Mouse (Mus musculus): ENCODE data around the gene Dlg1. TPM values are rescaled to one million over a fixed set of nuclear protein-coding genes. Genes with fewer than 3 reads are reported as not detected.

The Dlg1 gene
- 14.4 and 15.1 TPM in 2 replicates for polyA plus RNA-seq (2015; fragmentation: Nextera tagmentation; extraction: Ambion mirVana)

- Histone ChIP-seq H3K4me3 (peak within 1 kb of the TSS; percentile 99), H3K9ac (peak within 1 kb of the TSS; percentile 78), H3K27ac (replicated peaks) (peak within 1 kb of the TSS; percentile 83), H3K4me2 (peak within 1 kb of the TSS; percentile 74), H3K36me3 (no peaks in the 10 kb centered on the region), H3K27me3 (0 out of 2 replicates have a peak, but pooled peaks cover 9% of the 10 kb centered on the region), H3K9me3 (no peaks in the 10 kb centered on the region), H3K4me1 (replicated peaks) (peaks cover 20% of the 10 kb centered on the region)
- peak; percentile 94 for ATAC-seq (ENCODE audit: low FRiP score, low read depth)
- WGBS: 1% methylated on average over 68 of the region's 95 CpGs
Measured at GRCm38 (mm10) chr16:31663379-31664286, at the start of gene Dlg1. Gene Dlg1, plus strand, starts transcription at chr16:31663443.

GRCm38 (mm10) chr16:31616382-31616781, 46.9 kb upstream of the Dlg1 start:
- Histone ChIP-seq H3K4me1 (replicated peaks) (peaks cover 8% of the 10 kb centered on the region), H3K27me3 (no peaks in the 10 kb centered on the region), H3K9me3 (no peaks in the 10 kb centered on the region), H3K4me3 (no peak overlapping the region), H3K36me3 (no peaks in the 10 kb centered on the region), H3K9ac (no peak overlapping the region), H3K4me2 (no peak overlapping the region), H3K27ac (replicated peaks) (no peak overlapping the region)
- no peak for ATAC-seq (ENCODE audit: low FRiP score, low read depth)
- 92% methylated on average over 2 of the region's 2 CpGs for WGBS

- H3K4me2 ChIP-seq: no peak overlapping the region
- H3K36me3 ChIP-seq: no peaks in the 10 kb centered on the region
- H3K9ac ChIP-seq: no peak overlapping the region
- no peak for ATAC-seq (ENCODE audit: low FRiP score, low read depth)
- no peaks in the 10 kb centered on the region for H3K9me3 ChIP-seq
- no peak overlapping the region for H3K4me3 ChIP-seq
- H3K27ac ChIP-seq (replicated peaks): no peak overlapping the region
- H3K27me3 ChIP-seq: no peaks in the 10 kb centered on the region
- peaks cover 8% of the 10 kb centered on the region for H3K4me1 ChIP-seq (replicated peaks)
Measured at GRCm38 (mm10) chr16:31617128-31617527, 46.1 kb upstream of the Dlg1 start.

GRCm38 (mm10) chr16:31617823-31618371, 45.3 kb upstream of the Dlg1 start:
- H3K9ac ChIP-seq: no peak overlapping the region
- 16% methylated on average over 10 of the region's 10 CpGs for WGBS
- peak overlapping the region; percentile 35 for H3K4me2 ChIP-seq
- H3K4me3 ChIP-seq: no peak overlapping the region
- no peaks in the 10 kb centered on the region for H3K36me3 ChIP-seq
- ATAC-seq (ENCODE audit: low FRiP score, low read depth): peak; percentile 71; the same call in 1 of the 2 replicates
- H3K27me3 ChIP-seq: no peaks in the 10 kb centered on the region
- H3K27ac ChIP-seq (replicated peaks): peak overlapping the region; percentile 21; the same call in 1 of the 2 replicates
- H3K4me1 ChIP-seq (replicated peaks): peaks cover 8% of the 10 kb centered on the region
- no peaks in the 10 kb centered on the region for H3K9me3 ChIP-seq

GRCm38 (mm10) chr16:31618671-31619070, 44.6 kb upstream of the Dlg1 start:
- WGBS: 72% methylated on average over 9 of the region's 9 CpGs
- Histone ChIP-seq H3K4me1 (replicated peaks) (peaks cover 8% of the 10 kb centered on the region), H3K9ac (no peak overlapping the region), H3K27me3 (no peaks in the 10 kb centered on the region), H3K27ac (replicated peaks) (no peak overlapping the region), H3K4me2 (no peak overlapping the region), H3K4me3 (no peak overlapping the region), H3K36me3 (no peaks in the 10 kb centered on the region), H3K9me3 (no peaks in the 10 kb centered on the region)
- ATAC-seq (ENCODE audit: low FRiP score, low read depth): no peak

GRCm38 (mm10) chr16:31619675-31620335, 43.4 kb upstream of the Dlg1 start:
- Histone ChIP-seq H3K4me3 (no peak overlapping the region), H3K9ac (no peak overlapping the region), H3K4me2 (no peak overlapping the region), H3K9me3 (no peaks in the 10 kb centered on the region), H3K4me1 (replicated peaks) (peaks cover 8% of the 10 kb centered on the region), H3K27me3 (no peaks in the 10 kb centered on the region), H3K36me3 (no peaks in the 10 kb centered on the region), H3K27ac (replicated peaks) (no peak overlapping the region)
- no peak for ATAC-seq (ENCODE audit: low FRiP score, low read depth)
- 81% methylated on average over 6 of the region's 6 CpGs for WGBS

- Histone ChIP-seq H3K4me3 (no peak overlapping the region), H3K36me3 (no peaks in the 10 kb centered on the region), H3K4me1 (replicated peaks) (peaks cover 8% of the 10 kb centered on the region), H3K27me3 (no peaks in the 10 kb centered on the region), H3K9me3 (no peaks in the 10 kb centered on the region), H3K4me2 (no peak overlapping the region), H3K27ac (replicated peaks) (no peak overlapping the region), H3K9ac (no peak overlapping the region)
- no peak for ATAC-seq (ENCODE audit: low FRiP score, low read depth)
- WGBS: 92% methylated on average over 1 of the region's 1 CpGs
Measured at GRCm38 (mm10) chr16:31622356-31622755, 40.9 kb upstream of the Dlg1 start.

- Histone ChIP-seq H3K36me3 (no peaks in the 10 kb centered on the region), H3K4me3 (no peak overlapping the region), H3K9ac (no peak overlapping the region), H3K9me3 (no peaks in the 10 kb centered on the region), H3K4me1 (replicated peaks) (peaks cover 2% of the 10 kb centered on the region), H3K27ac (replicated peaks) (no peak overlapping the region), H3K27me3 (no peaks in the 10 kb centered on the region), H3K4me2 (no peak overlapping the region)
- WGBS: 84% methylated on average over 6 of the region's 6 CpGs
- no peak for ATAC-seq (ENCODE audit: low FRiP score, low read depth)
Measured at GRCm38 (mm10) chr16:31623136-31623535, 40.1 kb upstream of the Dlg1 start.

GRCm38 (mm10) chr16:31624749-31625148, 38.5 kb upstream of the Dlg1 start:
- Histone ChIP-seq H3K4me2 (no peak overlapping the region), H3K4me3 (no peak overlapping the region), H3K9me3 (no peaks in the 10 kb centered on the region), H3K36me3 (no peaks in the 10 kb centered on the region), H3K27ac (replicated peaks) (no peak overlapping the region), H3K4me1 (replicated peaks) (no peaks in the 10 kb centered on the region; the same call in 1 of the 2 replicates), H3K9ac (no peak overlapping the region), H3K27me3 (no peaks in the 10 kb centered on the region)
- ATAC-seq (ENCODE audit: low FRiP score, low read depth): no peak
- WGBS: 72% methylated on average over 1 of the region's 1 CpGs

GRCm38 (mm10) chr16:31626331-31626730, 36.9 kb upstream of the Dlg1 start:
- Histone ChIP-seq H3K4me2 (no peak overlapping the region), H3K4me1 (replicated peaks) (no peaks in the 10 kb centered on the region), H3K36me3 (no peaks in the 10 kb centered on the region), H3K4me3 (no peak overlapping the region), H3K27me3 (no peaks in the 10 kb centered on the region), H3K9me3 (no peaks in the 10 kb centered on the region), H3K9ac (no peak overlapping the region), H3K27ac (replicated peaks) (no peak overlapping the region)
- ATAC-seq (ENCODE audit: low FRiP score, low read depth): no peak
- 88% methylated on average over 6 of the region's 6 CpGs for WGBS

- Histone ChIP-seq H3K4me1 (replicated peaks) (no peaks in the 10 kb centered on the region), H3K9ac (no peak overlapping the region), H3K4me2 (no peak overlapping the region), H3K27ac (replicated peaks) (no peak overlapping the region), H3K36me3 (no peaks in the 10 kb centered on the region), H3K9me3 (no peaks in the 10 kb centered on the region), H3K27me3 (no peaks in the 10 kb centered on the region), H3K4me3 (no peak overlapping the region)
- no peak for ATAC-seq (ENCODE audit: low FRiP score, low read depth)
- WGBS: 94% methylated on average over 4 of the region's 4 CpGs
Measured at GRCm38 (mm10) chr16:31630381-31630780, 32.9 kb upstream of the Dlg1 start.

GRCm38 (mm10) chr16:31631046-31631445, 32.2 kb upstream of the Dlg1 start:
- ATAC-seq (ENCODE audit: low FRiP score, low read depth): no peak
- WGBS: 78% methylated on average over 3 of the region's 3 CpGs

More at GRCm38 (mm10) chr16:31631046-31631445, 32.2 kb upstream of the Dlg1 start:
- no peaks in the 10 kb centered on the region for H3K27me3 ChIP-seq
- no peaks in the 10 kb centered on the region for H3K36me3 ChIP-seq
- H3K4me2 ChIP-seq: no peak overlapping the region
- no peak overlapping the region for H3K9ac ChIP-seq
- no peak overlapping the region for H3K4me3 ChIP-seq
- no peaks in the 10 kb centered on the region for H3K9me3 ChIP-seq
- H3K4me1 ChIP-seq (replicated peaks): no peaks in the 10 kb centered on the region
- H3K27ac ChIP-seq (replicated peaks): no peak overlapping the region
